Mouse (Mus musculus) embryonic facial prominence, embryonic 14.5 days (tissue): ENCODE measurements around the gene Fam3b. TPM values are rescaled to one million over a fixed set of nuclear protein-coding genes. Genes with fewer than 3 reads are reported as not detected.

Experiments
- ATAC-seq: fragments of 200-750 bp; cut with Nextera tagmentation; 2 replicates; pipeline ENCODE4 v1.8.0; 2017; ENCODE audit warnings: low read depth, moderate number of reproducible peaks, moderate TSS enrichment
- DNase-seq: peaks from one replicate; pipeline ENCODE4 v3.0.0-alpha.2; 2015; ENCODE audit warnings: low spot score
- H3K27ac ChIP-seq: fragments of 300-500 bp; sonication (generic); replicated peaks from 2 replicates; pipeline ENCODE4 v1.5.1; 2014; ENCODE audit warnings: low read depth, mild to moderate bottlenecking, low read length, moderate library complexity
- H3K27me3 ChIP-seq: fragments of 300-500 bp; sonication (generic); replicated peaks from 2 replicates; pipeline ENCODE4 v1.6.1; 2014; ENCODE audit warnings: low read length; ENCODE audit not compliant: control insufficient read depth, insufficient read depth
- H3K36me3 ChIP-seq: fragments of 300-500 bp; sonication (generic); 2 replicates; pipeline ENCODE4 v1.6.1; 2014; ENCODE audit warnings: low read length, mixed read lengths; ENCODE audit not compliant: control insufficient read depth, insufficient read depth
- H3K4me1 ChIP-seq: fragments of 300-500 bp; sonication (generic); 2 replicates; pipeline ENCODE4 v1.6.1; 2014; ENCODE audit warnings: antibody characterized with exemption, low read length; ENCODE audit not compliant: control insufficient read depth, insufficient read depth
- H3K4me2 ChIP-seq: fragments of 300-500 bp; sonication (generic); 2 replicates; pipeline ENCODE4 v1.6.1; 2014; ENCODE audit warnings: low read depth, mild to moderate bottlenecking, low read length, moderate library complexity, mixed read lengths
- H3K4me3 ChIP-seq: fragments of 300-500 bp; sonication (generic); 2 replicates; pipeline ENCODE4 v1.5.1; 2014; ENCODE audit warnings: low read depth, mild to moderate bottlenecking, low read length
- H3K9ac ChIP-seq: fragments of 300-500 bp; sonication (generic); 2 replicates; pipeline ENCODE4 v1.6.1; 2014; ENCODE audit warnings: low read depth, mild to moderate bottlenecking, low read length, moderate library complexity, mixed read lengths
- H3K9me3 ChIP-seq: fragments of 300-500 bp; sonication (generic); 2 replicates; pipeline ENCODE4 v1.6.1; 2016; ENCODE audit warnings: low read length; ENCODE audit not compliant: control insufficient read depth
- WGBS: fragments of 180-500 bp; shearing (Covaris S2); extraction: QIAGEN DNeasy Blood & Tissue Kit; methylation state at CpG from one replicate; pipeline ENCODE4 v1.1.7; 2014; 5-methylcytosine and 5-hydroxymethylcytosine counted together
- polyA plus RNA-seq: library from polyadenylated mRNA; unstranded; fragments of >200 nt; fragmentation: Nextera tagmentation; extraction: Ambion mirVana; gene quantifications from 2 replicates; pipeline ENCODE4 v1.2.1, GENCODE M21; 2014

Gene Fam3b
- polyA plus RNA-seq, 1 experiment from 2014 or later: 0.18 TPM

GRCm38 (mm10) chr16:97503849-97504248, 10.8 kb downstream of the Fam3b start:
- Histone ChIP-seq H3K9me3 (no peaks in the 10 kb centered on the region), H3K9ac (no peak overlapping the region), H3K4me3 (no peak overlapping the region), H3K36me3 (no peaks in the 10 kb centered on the region), H3K27ac (no peak overlapping the region), H3K4me2 (no peak overlapping the region), H3K4me1 (no peaks in the 10 kb centered on the region), H3K27me3 (no peaks in the 10 kb centered on the region)
- ATAC-seq: no peak
- WGBS: 83% methylated on average over 3 of the region's 3 CpGs
- DNase-seq: no peak

- Histone ChIP-seq H3K9me3 (no peaks in the 10 kb centered on the region), H3K4me1 (no peaks in the 10 kb centered on the region), H3K27me3 (no peaks in the 10 kb centered on the region), H3K27ac (no peak overlapping the region), H3K9ac (no peak overlapping the region), H3K4me2 (no peak overlapping the region), H3K4me3 (no peak overlapping the region), H3K36me3 (no peaks in the 10 kb centered on the region)
- ATAC-seq (no peak), DNase-seq (no peak)
- WGBS: 83% methylated on average over 7 of the region's 7 CpGs
Measured at GRCm38 (mm10) chr16:97500901-97501300, 13.7 kb downstream of the Fam3b start.

GRCm38 (mm10) chr16:97499450-97499849, 15.2 kb downstream of the Fam3b start:
- Histone ChIP-seq H3K27me3 (no peaks in the 10 kb centered on the region), H3K27ac (no peak overlapping the region), H3K4me3 (no peak overlapping the region), H3K4me1 (no peaks in the 10 kb centered on the region), H3K36me3 (no peaks in the 10 kb centered on the region), H3K4me2 (no peak overlapping the region), H3K9ac (no peak overlapping the region), H3K9me3 (no peaks in the 10 kb centered on the region)
- ATAC-seq: no peak
- WGBS: 87% methylated on average over 7 of the region's 7 CpGs
- no peak for DNase-seq

- H3K36me3 ChIP-seq: no peaks in the 10 kb centered on the region
- no peak overlapping the region for H3K4me3 ChIP-seq
- no peak overlapping the region for H3K9ac ChIP-seq
- H3K4me1 ChIP-seq: no peaks in the 10 kb centered on the region
- no peaks in the 10 kb centered on the region for H3K27me3 ChIP-seq
- no peaks in the 10 kb centered on the region for H3K9me3 ChIP-seq
- no peak overlapping the region for H3K4me2 ChIP-seq
- no peak overlapping the region for H3K27ac ChIP-seq
- no peak for ATAC-seq
- 91% methylated on average over 3 of the region's 3 CpGs for WGBS
- DNase-seq: no peak
Measured at GRCm38 (mm10) chr16:97498139-97498538, 16.5 kb downstream of the Fam3b start.

GRCm38 (mm10) chr16:97497682-97498081, 16.9 kb downstream of the Fam3b start:
- Histone ChIP-seq H3K27me3 (no peaks in the 10 kb centered on the region), H3K9ac (no peak overlapping the region), H3K4me2 (no peak overlapping the region), H3K36me3 (no peaks in the 10 kb centered on the region), H3K4me1 (no peaks in the 10 kb centered on the region), H3K27ac (no peak overlapping the region), H3K9me3 (no peaks in the 10 kb centered on the region), H3K4me3 (no peak overlapping the region)
- ATAC-seq (no peak), DNase-seq (no peak)
- 50% methylated on average over 5 of the region's 5 CpGs for whole genome bisulfite sequencing

GRCm38 (mm10) chr16:97496026-97496425, 18.6 kb downstream of the Fam3b start:
- Histone ChIP-seq H3K27ac (no peak overlapping the region), H3K4me1 (no peaks in the 10 kb centered on the region), H3K4me3 (no peak overlapping the region), H3K27me3 (no peaks in the 10 kb centered on the region), H3K9ac (no peak overlapping the region), H3K4me2 (no peak overlapping the region), H3K9me3 (no peaks in the 10 kb centered on the region), H3K36me3 (no peaks in the 10 kb centered on the region)
- 53% methylated on average over 3 of the region's 3 CpGs for WGBS
- DNase-seq (no peak), ATAC-seq (no peak)

GRCm38 (mm10) chr16:97492369-97492768, 22.2 kb downstream of the Fam3b start:
- no peak overlapping the region for H3K4me3 ChIP-seq
- no peaks in the 10 kb centered on the region for H3K36me3 ChIP-seq
- H3K27me3 ChIP-seq: no peaks in the 10 kb centered on the region
- no peaks in the 10 kb centered on the region for H3K9me3 ChIP-seq
- H3K27ac ChIP-seq: no peak overlapping the region
- H3K4me2 ChIP-seq: no peak overlapping the region
- no peak overlapping the region for H3K9ac ChIP-seq
- WGBS: 64% methylated on average over 1 of the region's 1 CpGs
- H3K4me1 ChIP-seq: no peaks in the 10 kb centered on the region
- DNase-seq (no peak), ATAC-seq (no peak)

GRCm38 (mm10) chr16:97478655-97479054, 36.0 kb downstream of the Fam3b start:
- Histone ChIP-seq H3K36me3 (no peaks in the 10 kb centered on the region), H3K4me3 (no peak overlapping the region), H3K9me3 (no peaks in the 10 kb centered on the region), H3K9ac (no peak overlapping the region), H3K27ac (no peak overlapping the region), H3K4me1 (no peaks in the 10 kb centered on the region), H3K4me2 (no peak overlapping the region), H3K27me3 (no peaks in the 10 kb centered on the region)
- 71% methylated on average over 2 of the region's 2 CpGs for WGBS
- no peak for DNase-seq
- no peak for ATAC-seq

- ATAC-seq: no peak
- no peaks in the 10 kb centered on the region for H3K36me3 ChIP-seq
- WGBS: 75% methylated on average over 1 of the region's 1 CpGs
Measured at GRCm38 (mm10) chr16:97476524-97476923, 38.1 kb downstream of the Fam3b start.

More at GRCm38 (mm10) chr16:97476524-97476923, 38.1 kb downstream of the Fam3b start:
- no peaks in the 10 kb centered on the region for H3K4me1 ChIP-seq
- no peaks in the 10 kb centered on the region for H3K27me3 ChIP-seq
- no peaks in the 10 kb centered on the region for H3K9me3 ChIP-seq
- H3K9ac ChIP-seq: no peak overlapping the region
- H3K4me2 ChIP-seq: no peak overlapping the region
- H3K4me3 ChIP-seq: no peak overlapping the region
- DNase-seq: no peak
- no peak overlapping the region for H3K27ac ChIP-seq
